Mouse (Mus musculus) stomach, postnatal 0 days (tissue): ENCODE results near the gene Abca9.

Experiments used
- CTCF ChIP-seq: IDR thresholded peaks from 2 replicates; pipeline ENCODE4 v1.5.1; 2016; ENCODE audit warnings: antibody characterized with exemption, low read depth, mild to moderate bottlenecking, moderate library complexity
- EP300 ChIP-seq: optimal IDR thresholded peaks from 2 replicates; pipeline ENCODE3; 2016; ENCODE audit warnings: antibody characterized with exemption

DNA sequence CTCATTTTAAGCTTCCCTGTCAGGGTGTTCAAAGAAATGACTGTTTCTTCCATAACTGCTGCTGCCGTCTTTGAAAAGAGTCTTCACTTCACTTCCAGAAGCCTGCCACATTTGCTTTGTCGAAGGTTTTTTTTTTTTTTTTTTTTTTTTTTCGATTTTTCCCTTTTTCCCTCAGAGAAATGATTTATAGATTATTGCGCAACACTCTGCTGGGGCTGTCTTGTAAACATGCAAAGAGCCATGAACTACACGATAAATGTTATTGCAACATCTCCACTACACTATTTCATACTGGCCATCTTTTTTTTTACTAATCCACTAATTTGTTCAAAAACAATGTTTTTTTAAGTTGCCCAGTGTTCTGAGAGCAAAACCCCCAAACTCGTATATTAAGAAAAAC, 70.5 kb downstream of the Abca9 start:
- TF ChIP-seq CTCF, result no peak
- no peak for TF ChIP-seq EP300
